Mouse (Mus musculus): ENCODE results near the gene E2f8.

The E2f8 gene

GRCm38 (mm10) chr7:48881486-48881885, at the start of gene E2f8:
Gene E2f8, minus strand, starts transcription at chr7:48881596.
- peak; percentile 93 for DNase-seq

GRCm38 (mm10) chr7:48930399-48930798, 49.0 kb upstream of the E2f8 start:
- no peak for DNase-seq

- DNase-seq, result peak; percentile 65
These were observed 47.0 kb upstream of the E2f8 start for GRCm38 (mm10) chr7:48928364-48928763.

GRCm38 (mm10) chr7:48925214-48925613, 43.8 kb upstream of the E2f8 start:
- no peak for DNase-seq

- no peak for DNase-seq
These were observed 42.2 kb upstream of the E2f8 start for GRCm38 (mm10) chr7:48923620-48924019.

- no peak for DNase-seq
These were observed 37.0 kb upstream of the E2f8 start for GRCm38 (mm10) chr7:48918389-48918788.

GRCm38 (mm10) chr7:48917988-48918387, 36.6 kb upstream of the E2f8 start:
- DNase-seq, result no peak

- no peak for DNase-seq
These were observed 36.1 kb upstream of the E2f8 start for GRCm38 (mm10) chr7:48917463-48917862.

GRCm38 (mm10) chr7:48914630-48915506, 33.5 kb upstream of the E2f8 start:
- no peak for DNase-seq

- DNase-seq, result no peak
These were observed 29.8 kb upstream of the E2f8 start for GRCm38 (mm10) chr7:48911146-48911545.

- no peak for DNase-seq
These were observed 28.9 kb upstream of the E2f8 start for GRCm38 (mm10) chr7:48910282-48910681.

- DNase-seq, result no peak
These were observed 27.9 kb upstream of the E2f8 start for GRCm38 (mm10) chr7:48909342-48909671.

GRCm38 (mm10) chr7:48908521-48909341, 27.3 kb upstream of the E2f8 start, which contains the start of gene Nav2:
Gene Nav2, plus strand, starts transcription at chr7:48908716.
- no peak for DNase-seq

- DNase-seq, result no peak
These were observed 21.1 kb upstream of the E2f8 start for GRCm38 (mm10) chr7:48902454-48902853.

GRCm38 (mm10) chr7:48900408-48901167, 19.2 kb upstream of the E2f8 start:
- no peak for DNase-seq

- no peak for DNase-seq
These were observed 17.0 kb upstream of the E2f8 start for GRCm38 (mm10) chr7:48898416-48898815.

GRCm38 (mm10) chr7:48897539-48898163, 16.3 kb upstream of the E2f8 start:
- DNase-seq, result no peak

GRCm38 (mm10) chr7:48896051-48896450, 14.7 kb upstream of the E2f8 start:
- no peak for DNase-seq

GRCm38 (mm10) chr7:48895475-48895874, 14.1 kb upstream of the E2f8 start:
- no peak for DNase-seq

GRCm38 (mm10) chr7:48894763-48895162, 13.4 kb upstream of the E2f8 start:
- no peak for DNase-seq

- DNase-seq, result peak; percentile 69
These were observed 12.8 kb upstream of the E2f8 start for GRCm38 (mm10) chr7:48894152-48894551.

- DNase-seq, result no peak
These were observed 11.7 kb upstream of the E2f8 start for GRCm38 (mm10) chr7:48893093-48893492.

GRCm38 (mm10) chr7:48891029-48891428, 9.6 kb upstream of the E2f8 start:
- no peak for DNase-seq
